Mouse (Mus musculus): ENCODE measurements around the gene Rimbp2. TPM values are rescaled to one million over a fixed set of nuclear protein-coding genes. Genes with fewer than 3 reads are reported as not detected.
"Not testable (repeated sequence)": the region's sequence is repeated elsewhere in the genome, so short reads cannot be mapped to it uniquely, and the experiment has no call there.

Rimbp2 gene
- polyA plus RNA-seq, 1 experiment from 2014 or later, result 0.27 TPM

DNA sequence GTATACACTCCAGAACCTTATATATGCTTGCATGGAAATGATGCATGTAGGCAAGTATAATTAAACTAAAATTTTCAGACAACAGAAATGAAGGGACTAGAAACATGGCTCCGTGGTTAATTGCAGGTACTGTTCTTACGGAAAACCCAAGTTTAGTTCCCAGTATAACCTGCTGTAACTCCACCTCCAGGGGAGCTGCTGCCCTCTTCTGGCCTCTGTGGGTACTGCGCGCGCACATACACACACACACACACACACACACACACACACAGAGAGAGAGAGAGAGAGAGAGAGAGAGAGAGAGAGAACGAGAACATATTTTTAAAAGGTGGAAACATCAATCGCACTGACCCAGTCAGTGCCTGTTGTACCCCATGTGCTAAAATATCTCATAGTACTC, 25.7 kb upstream of the Rimbp2 start:
- no peaks in the 10 kb centered on the region for H3K4me1 ChIP-seq (ENCODE audit: control insufficient read depth, insufficient read depth, low read length)
- H3K27me3 ChIP-seq (ENCODE audit: control insufficient read depth, insufficient read depth, low read length), result no peaks in the 10 kb centered on the region
- H3K4me2 ChIP-seq (replicated peaks; ENCODE audit: low read depth, low read length), result no peak overlapping the region
- no peak overlapping the region for H3K4me3 ChIP-seq (ENCODE audit: low read length)
- no peak overlapping the region for H3K27ac ChIP-seq (ENCODE audit: low read depth, low read length)
- WGBS, result 96% methylated on average over 7 of the region's 7 CpGs
- H3K9ac ChIP-seq (ENCODE audit: low read depth, low read length), result no peak overlapping the region
- no peaks in the 10 kb centered on the region for H3K36me3 ChIP-seq (ENCODE audit: control insufficient read depth, insufficient read depth, low read length)
- ATAC-seq (ENCODE audit: low FRiP score, low TSS enrichment), result no peak
- no peaks in the 10 kb centered on the region for H3K9me3 ChIP-seq (ENCODE audit: control insufficient read depth, low read length)

DNA sequence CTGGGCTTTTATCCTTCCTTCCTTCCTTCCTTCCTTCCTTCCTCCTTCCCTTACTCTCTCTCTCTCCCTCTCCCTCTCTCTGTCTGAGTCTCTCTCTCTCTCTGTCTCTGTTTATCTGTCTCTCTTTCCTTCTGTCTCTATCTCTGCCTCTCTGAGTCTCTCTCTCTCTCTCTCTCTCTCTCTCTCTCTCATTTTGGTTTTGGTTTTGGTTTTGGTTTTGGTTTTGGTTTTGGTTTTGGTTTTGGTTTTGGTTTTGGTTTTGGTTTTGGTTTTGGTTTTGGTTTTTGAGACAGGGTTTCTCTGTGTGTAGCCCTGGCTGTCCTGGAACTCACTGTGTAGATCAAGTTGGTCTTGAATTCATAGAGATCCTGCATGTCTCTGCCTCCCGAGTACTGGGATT, 24.2 kb upstream of the Rimbp2 start:
- H3K9ac ChIP-seq (ENCODE audit: low read depth, low read length); H3K36me3 ChIP-seq (ENCODE audit: control insufficient read depth, insufficient read depth, low read length); H3K27ac ChIP-seq (ENCODE audit: low read depth, low read length); H3K4me1 ChIP-seq (ENCODE audit: control insufficient read depth, insufficient read depth, low read length); H3K4me3 ChIP-seq (ENCODE audit: low read length); H3K9me3 ChIP-seq (ENCODE audit: control insufficient read depth, low read length); H3K4me2 ChIP-seq (replicated peaks; ENCODE audit: low read depth, low read length); ATAC-seq (ENCODE audit: low FRiP score, low TSS enrichment); H3K27me3 ChIP-seq (ENCODE audit: control insufficient read depth, insufficient read depth, low read length): not testable (repeated sequence)
- 81% methylated on average over 1 of the region's 1 CpGs for WGBS

DNA sequence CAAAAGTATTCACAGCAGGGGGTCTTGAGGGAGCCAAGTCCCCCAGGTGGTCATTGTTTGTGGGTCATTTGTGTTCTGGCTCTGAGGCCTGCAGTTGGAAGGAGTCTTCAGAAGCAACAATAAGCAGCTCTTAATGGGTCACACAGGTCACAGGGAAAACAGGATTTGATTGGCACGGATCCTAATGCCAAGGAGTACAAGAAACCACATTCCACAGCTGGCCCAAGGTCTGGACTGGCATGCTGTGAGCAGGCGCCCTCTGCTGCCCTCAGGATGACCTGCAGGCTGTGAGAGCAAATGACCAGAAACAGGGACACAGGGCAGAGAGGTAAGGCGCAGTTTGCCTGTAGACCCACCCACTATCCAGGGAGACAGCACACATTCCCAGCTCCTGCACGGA, 23.0 kb upstream of the Rimbp2 start:
- Histone ChIP-seq H3K27me3 (ENCODE audit: control insufficient read depth, insufficient read depth, low read length) (no peaks in the 10 kb centered on the region), H3K36me3 (ENCODE audit: control insufficient read depth, insufficient read depth, low read length) (no peaks in the 10 kb centered on the region), H3K4me2 (replicated peaks; ENCODE audit: low read depth, low read length) (no peak overlapping the region), H3K4me1 (ENCODE audit: control insufficient read depth, insufficient read depth, low read length) (no peaks in the 10 kb centered on the region), H3K4me3 (ENCODE audit: low read length) (no peak overlapping the region), H3K9me3 (ENCODE audit: control insufficient read depth, low read length) (no peaks in the 10 kb centered on the region), H3K27ac (ENCODE audit: low read depth, low read length) (no peak overlapping the region), H3K9ac (ENCODE audit: low read depth, low read length) (no peak overlapping the region)
- no peak for ATAC-seq (ENCODE audit: low FRiP score, low TSS enrichment)
- WGBS, result 26% methylated on average over 4 of the region's 4 CpGs

DNA sequence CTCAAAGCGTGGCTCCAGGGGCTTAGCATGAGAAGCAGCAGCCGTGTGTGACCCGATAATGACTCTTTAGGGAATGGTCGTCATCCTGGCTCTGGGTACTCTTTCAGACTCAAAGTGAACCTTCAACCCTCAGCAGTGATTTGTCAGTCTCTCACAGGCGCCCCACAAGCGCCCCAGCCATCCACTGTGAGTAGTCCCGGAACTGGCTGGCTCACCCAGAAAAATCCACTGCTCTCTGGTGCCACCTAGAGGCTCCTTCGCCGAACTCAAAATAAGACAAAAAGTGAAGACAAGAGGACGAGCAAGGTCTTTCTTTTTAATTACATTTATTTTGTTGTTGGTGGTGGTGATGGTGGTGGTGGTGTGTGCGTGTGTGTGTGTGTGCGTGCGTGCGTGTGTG, 18.0 kb upstream of the Rimbp2 start:
- peak; percentile 66; the same call in 1 of the 2 replicates for ATAC-seq (ENCODE audit: low FRiP score, low TSS enrichment)
- Histone ChIP-seq H3K36me3 (ENCODE audit: control insufficient read depth, insufficient read depth, low read length) (no peaks in the 10 kb centered on the region), H3K9ac (ENCODE audit: low read depth, low read length) (no peak overlapping the region), H3K4me2 (replicated peaks; ENCODE audit: low read depth, low read length) (no peak overlapping the region), H3K27ac (ENCODE audit: low read depth, low read length) (no peak overlapping the region), H3K27me3 (ENCODE audit: control insufficient read depth, insufficient read depth, low read length) (no peaks in the 10 kb centered on the region), H3K4me1 (ENCODE audit: control insufficient read depth, insufficient read depth, low read length) (no peaks in the 10 kb centered on the region), H3K4me3 (ENCODE audit: low read length) (no peak overlapping the region), H3K9me3 (ENCODE audit: control insufficient read depth, low read length) (no peaks in the 10 kb centered on the region; the same call in 1 of the 2 replicates)
- 24% methylated on average over 14 of the region's 14 CpGs for WGBS

DNA sequence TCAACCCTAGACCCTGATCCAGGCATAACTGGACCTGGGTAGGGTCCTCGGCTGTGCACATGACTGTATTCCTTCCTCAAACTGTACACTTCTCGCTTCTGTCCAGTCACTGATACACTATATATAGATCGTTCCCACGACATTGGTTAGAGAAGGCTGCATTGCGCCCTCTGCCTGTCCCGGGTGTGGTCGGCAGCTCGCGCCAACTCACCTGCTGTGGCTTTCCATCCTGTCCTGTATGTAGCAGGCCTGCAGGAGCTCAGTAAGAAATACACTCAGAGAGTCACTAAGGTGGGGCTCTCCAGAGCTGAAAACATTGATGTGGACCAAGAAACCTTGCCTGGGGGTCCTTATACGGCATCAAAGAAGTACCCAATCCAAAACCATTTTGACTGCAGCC, 17.6 kb upstream of the Rimbp2 start:
- no peak overlapping the region for H3K27ac ChIP-seq (ENCODE audit: low read depth, low read length)
- H3K4me3 ChIP-seq (ENCODE audit: low read length), result no peak overlapping the region
- ATAC-seq (ENCODE audit: low FRiP score, low TSS enrichment), result peak; percentile 35; the same call in 1 of the 2 replicates
- H3K27me3 ChIP-seq (ENCODE audit: control insufficient read depth, insufficient read depth, low read length), result no peaks in the 10 kb centered on the region
- no peaks in the 10 kb centered on the region for H3K4me1 ChIP-seq (ENCODE audit: control insufficient read depth, insufficient read depth, low read length)
- no peaks in the 10 kb centered on the region for H3K36me3 ChIP-seq (ENCODE audit: control insufficient read depth, insufficient read depth, low read length)
- no peak overlapping the region for H3K9ac ChIP-seq (ENCODE audit: low read depth, low read length)
- H3K9me3 ChIP-seq (ENCODE audit: control insufficient read depth, low read length), result no peaks in the 10 kb centered on the region; the same call in 1 of the 2 replicates
- H3K4me2 ChIP-seq (replicated peaks; ENCODE audit: low read depth, low read length), result no peak overlapping the region
- WGBS, result 75% methylated on average over 10 of the region's 10 CpGs

DNA sequence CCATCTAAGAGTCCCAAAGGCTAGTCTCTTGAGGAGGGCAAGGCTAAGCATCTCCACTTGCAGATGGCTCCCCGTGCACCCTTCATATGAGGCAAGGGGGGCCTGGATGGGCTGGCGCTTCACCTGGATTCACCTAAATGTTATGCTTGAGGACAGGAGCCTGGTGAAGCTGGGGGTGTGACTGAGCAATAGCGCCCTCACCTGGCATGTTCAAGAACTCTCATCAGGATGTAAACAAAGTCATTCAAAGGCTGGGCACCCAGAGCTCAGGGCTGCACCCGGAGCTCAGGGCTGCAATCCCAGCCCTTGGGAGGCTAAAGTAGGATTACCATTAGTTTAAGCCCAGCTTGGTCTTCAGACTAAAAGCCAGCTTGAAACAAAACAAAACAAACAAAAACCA, 11.1 kb upstream of the Rimbp2 start:
- H3K27ac ChIP-seq (ENCODE audit: low read depth, low read length), result no peak overlapping the region
- no peak for ATAC-seq (ENCODE audit: low FRiP score, low TSS enrichment)
- no peaks in the 10 kb centered on the region for H3K27me3 ChIP-seq (ENCODE audit: control insufficient read depth, insufficient read depth, low read length)
- H3K4me1 ChIP-seq (ENCODE audit: control insufficient read depth, insufficient read depth, low read length), result no peaks in the 10 kb centered on the region
- H3K36me3 ChIP-seq (ENCODE audit: control insufficient read depth, insufficient read depth, low read length), result no peaks in the 10 kb centered on the region
- H3K4me2 ChIP-seq (replicated peaks; ENCODE audit: low read depth, low read length), result no peak overlapping the region
- H3K4me3 ChIP-seq (ENCODE audit: low read length), result no peak overlapping the region
- H3K9me3 ChIP-seq (ENCODE audit: control insufficient read depth, low read length), result peaks cover 7% of the 10 kb centered on the region
- WGBS, result 58% methylated on average over 4 of the region's 4 CpGs
- no peak overlapping the region for H3K9ac ChIP-seq (ENCODE audit: low read depth, low read length)

DNA sequence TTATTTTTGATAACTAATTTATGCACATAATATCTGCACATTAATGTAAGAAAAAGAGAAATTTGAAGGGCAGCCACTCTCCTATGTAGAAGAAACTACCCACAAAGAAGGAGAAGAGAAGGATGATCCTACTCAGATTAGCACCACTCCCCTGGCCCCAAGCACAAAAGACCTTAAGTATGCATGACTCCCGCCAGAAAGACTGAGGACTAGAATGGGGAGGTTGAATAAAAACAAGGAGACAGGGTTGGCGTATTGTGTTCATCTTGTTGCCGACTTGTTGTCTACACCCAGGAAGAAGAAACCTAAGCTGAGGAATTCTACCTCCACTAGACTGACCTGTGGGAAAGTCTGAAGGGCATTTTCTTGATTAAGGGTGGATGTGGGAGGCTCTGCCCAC, 5.6 kb upstream of the Rimbp2 start:
- no peaks in the 10 kb centered on the region for H3K36me3 ChIP-seq (ENCODE audit: control insufficient read depth, insufficient read depth, low read length)
- no peak overlapping the region for H3K9ac ChIP-seq (ENCODE audit: low read depth, low read length)
- peaks cover 10% of the 10 kb centered on the region for H3K9me3 ChIP-seq (ENCODE audit: control insufficient read depth, low read length)
- 91% methylated on average over 3 of the region's 3 CpGs for WGBS
- no peak overlapping the region for H3K4me2 ChIP-seq (replicated peaks; ENCODE audit: low read depth, low read length)
- ATAC-seq (ENCODE audit: low FRiP score, low TSS enrichment), result no peak
- H3K4me3 ChIP-seq (ENCODE audit: low read length), result no peak overlapping the region
- H3K27me3 ChIP-seq (ENCODE audit: control insufficient read depth, insufficient read depth, low read length), result no peaks in the 10 kb centered on the region; the same call in 1 of the 2 replicates
- H3K27ac ChIP-seq (ENCODE audit: low read depth, low read length), result no peak overlapping the region
- no peaks in the 10 kb centered on the region for H3K4me1 ChIP-seq (ENCODE audit: control insufficient read depth, insufficient read depth, low read length)

DNA sequence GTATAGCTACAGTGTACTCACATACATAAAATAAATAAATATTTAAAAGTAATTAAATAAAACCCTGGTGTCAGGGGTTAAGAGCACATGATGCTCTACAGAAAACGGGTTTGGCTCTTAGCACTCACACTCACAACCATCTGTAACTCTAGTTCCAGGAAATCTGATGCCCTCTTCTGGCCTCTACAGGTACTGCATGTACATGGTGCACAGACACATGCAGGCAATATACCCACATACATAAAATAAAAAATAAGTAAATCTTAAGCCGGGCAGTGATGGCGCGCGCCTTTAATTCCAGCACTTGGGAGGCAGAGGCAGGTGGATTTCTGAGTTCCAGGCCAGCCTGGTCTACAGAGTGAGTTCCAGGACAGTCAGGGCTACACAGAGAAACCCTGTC, 1.1 kb upstream of the Rimbp2 start:
- not testable (repeated sequence) for H3K27ac ChIP-seq (ENCODE audit: low read depth, low read length); H3K9ac ChIP-seq (ENCODE audit: low read depth, low read length); H3K9me3 ChIP-seq (ENCODE audit: control insufficient read depth, low read length); H3K4me1 ChIP-seq (ENCODE audit: control insufficient read depth, insufficient read depth, low read length); H3K4me3 ChIP-seq (ENCODE audit: low read length); H3K27me3 ChIP-seq (ENCODE audit: control insufficient read depth, insufficient read depth, low read length); H3K4me2 ChIP-seq (replicated peaks; ENCODE audit: low read depth, low read length); H3K36me3 ChIP-seq (ENCODE audit: control insufficient read depth, insufficient read depth, low read length); ATAC-seq (ENCODE audit: low FRiP score, low TSS enrichment)
- 90% methylated on average over 5 of the region's 5 CpGs for WGBS

DNA sequence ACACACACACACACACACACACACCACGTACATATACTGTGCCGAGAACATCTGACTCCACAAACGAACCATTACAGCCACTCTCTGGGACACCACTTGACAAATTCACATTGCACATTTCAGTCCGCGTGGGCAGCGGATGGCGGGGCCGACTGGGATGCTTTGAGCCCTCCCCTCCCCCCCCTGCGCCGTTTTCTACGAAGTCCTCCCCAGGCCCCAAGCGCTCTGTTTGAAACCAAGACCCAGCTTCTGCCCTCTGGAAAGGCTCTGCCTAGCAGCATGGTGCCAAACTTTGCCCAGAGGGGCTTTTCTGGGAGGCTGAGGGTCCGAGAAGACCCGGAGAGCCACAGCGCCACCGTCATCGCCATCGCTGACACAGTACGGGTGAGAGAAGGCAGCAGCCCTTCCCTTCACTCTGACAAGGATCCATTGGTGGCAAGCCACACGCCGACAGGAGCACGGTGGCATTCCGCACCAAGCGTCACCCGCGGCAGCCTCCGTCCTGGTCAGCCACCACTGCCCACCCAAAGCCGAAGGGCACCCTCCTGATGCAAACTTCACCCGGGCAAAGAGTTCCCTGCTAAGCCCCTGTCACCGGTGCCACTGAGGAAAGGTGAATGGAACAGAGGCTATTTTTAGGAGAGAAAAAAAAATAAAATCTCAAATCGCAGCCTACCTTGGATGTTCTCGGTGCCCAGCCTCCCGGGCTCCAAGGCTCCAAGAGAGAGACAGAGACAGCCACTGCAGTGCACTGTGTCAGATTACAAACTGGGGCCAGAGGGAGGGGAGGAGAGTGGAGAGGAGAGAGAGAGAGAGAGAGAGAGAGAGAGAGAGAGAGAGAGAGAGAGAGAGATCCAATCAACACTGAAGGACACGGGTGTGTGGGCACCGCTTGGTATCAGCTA, 743 bp downstream of the Rimbp2 start:
- Histone ChIP-seq H3K9me3 (ENCODE audit: control insufficient read depth, low read length) (peaks cover 3% of the 10 kb centered on the region; the same call in 1 of the 2 replicates), H3K27me3 (ENCODE audit: control insufficient read depth, insufficient read depth, low read length) (peaks cover 2% of the 10 kb centered on the region; the same call in 1 of the 2 replicates), H3K27ac (ENCODE audit: low read depth, low read length) (no peak overlapping the region), H3K4me3 (ENCODE audit: low read length) (peak overlapping the region; percentile 34), H3K4me2 (replicated peaks; ENCODE audit: low read depth, low read length) (peak overlapping the region; percentile 68), H3K4me1 (ENCODE audit: control insufficient read depth, insufficient read depth, low read length) (peaks cover 4% of the 10 kb centered on the region; the same call in 1 of the 2 replicates), H3K36me3 (ENCODE audit: control insufficient read depth, insufficient read depth, low read length) (no peaks in the 10 kb centered on the region), H3K9ac (ENCODE audit: low read depth, low read length) (peak overlapping the region; percentile 42)
- ATAC-seq (ENCODE audit: low FRiP score, low TSS enrichment), result peak; percentile 73
- under 1% methylated on average over 35 of the region's 35 CpGs for WGBS

Data from kidney, embryonic 14.5 days (tissue).